Mouse (Mus musculus) kidney, postnatal 36 days (tissue): Measurements from ENCODE around the gene Dlk1.
A peak's percentile ranks its signal among the peaks of the same experiment; 100 is the strongest.
"Not testable (repeated sequence)": the region's sequence is repeated elsewhere in the genome, so short reads cannot be mapped to it uniquely, and the experiment has no call there.

Experiments used
- DNase-seq, 2 experiments: peaks; one replicate each; pipeline ENCODE4 v3.0.0; 2021 to 2022; ENCODE audit warnings: mixed read lengths in 2 of 2

The Dlk1 gene

GRCm38 (mm10) chr12:109475501-109475900 is 22.9 kb downstream of the Dlk1 start:
- DNase-seq = no peak

GRCm38 (mm10) chr12:109486525-109486924 is 33.9 kb downstream of the Dlk1 start:
- DNase-seq = not testable (repeated sequence)

DNA sequence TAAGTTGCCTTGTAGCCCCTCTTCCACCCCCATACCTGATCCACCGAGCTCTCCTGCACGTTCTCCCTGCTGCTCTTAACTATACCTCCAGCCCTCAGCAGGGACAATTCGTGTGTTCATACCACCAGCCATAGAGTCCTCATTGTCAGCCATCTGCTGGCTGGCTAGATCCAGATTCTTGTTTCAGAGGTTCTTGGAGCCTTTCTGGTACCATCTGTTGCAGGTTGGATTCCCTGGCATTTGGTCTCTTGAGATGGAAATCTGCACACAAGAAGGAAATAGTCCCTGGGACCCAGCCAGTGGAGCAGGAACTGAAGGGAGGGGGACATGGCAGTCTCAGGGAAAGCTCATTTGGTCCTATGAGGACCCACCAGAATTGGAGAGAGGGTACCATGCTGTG is 39.1 kb downstream of the Dlk1 start:
- no peak for DNase-seq

- DNase-seq = no peak
Observed at GRCm38 (mm10) chr12:109493381-109493780, 40.8 kb downstream of the Dlk1 start.

DNA sequence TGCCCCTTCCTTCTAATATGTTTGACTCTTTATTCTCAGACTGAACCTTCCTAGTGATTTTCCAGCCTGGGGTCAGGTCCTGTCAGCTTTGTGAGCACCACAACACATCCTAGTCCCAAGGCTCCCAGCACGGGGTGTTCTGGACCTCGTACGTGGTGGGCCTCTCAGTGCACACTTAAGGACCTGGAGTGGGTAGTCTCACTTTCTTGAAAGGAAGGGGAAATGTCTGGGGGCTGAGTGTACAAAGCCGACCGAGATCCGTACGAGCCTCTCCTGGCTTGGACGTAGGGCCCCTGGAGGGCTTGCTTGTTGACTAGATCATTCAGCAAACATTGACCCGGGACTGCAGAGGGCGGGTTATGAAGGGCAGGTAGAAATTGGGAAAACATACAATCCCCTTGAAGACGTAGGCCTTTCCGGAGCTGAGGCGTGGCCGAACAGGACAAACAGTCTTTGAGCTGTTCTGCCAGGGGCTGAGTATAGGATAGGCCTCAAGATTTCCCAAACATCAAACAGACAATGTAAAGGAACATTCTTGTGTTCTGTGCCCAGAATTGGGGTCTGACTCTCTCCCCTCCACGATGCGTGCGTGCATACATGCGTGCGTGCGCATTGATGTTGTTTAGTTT is 42.5 kb downstream of the Dlk1 start:
- DNase-seq = no peak

GRCm38 (mm10) chr12:109496397-109496796 is 43.8 kb downstream of the Dlk1 start:
- no peak for DNase-seq

DNA sequence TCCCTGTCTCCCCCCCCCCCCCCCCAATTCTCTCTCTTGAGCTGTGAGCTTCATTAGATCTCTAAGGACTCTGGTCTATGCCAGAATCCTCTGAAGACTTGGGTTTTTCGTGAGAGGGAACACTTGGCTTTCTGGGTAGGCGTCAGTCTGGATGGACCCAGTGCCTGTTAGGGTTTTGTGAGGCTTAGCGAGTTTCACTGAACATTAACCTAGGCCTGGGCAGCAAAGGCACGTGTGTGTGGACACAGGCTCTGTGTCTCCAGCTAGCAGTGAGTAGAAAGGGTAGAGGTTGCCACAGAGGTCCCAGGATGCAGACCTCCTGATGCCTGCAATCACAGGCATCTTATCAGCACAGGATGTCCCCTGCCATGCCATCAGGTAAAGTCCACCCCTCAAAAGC is 48.4 kb downstream of the Dlk1 start:
- DNase-seq = peak; percentile 3 to 8

GRCm38 (mm10) chr12:109502360-109503040 is 49.9 kb downstream of the Dlk1 start:
- DNase-seq = no peak

DNA sequence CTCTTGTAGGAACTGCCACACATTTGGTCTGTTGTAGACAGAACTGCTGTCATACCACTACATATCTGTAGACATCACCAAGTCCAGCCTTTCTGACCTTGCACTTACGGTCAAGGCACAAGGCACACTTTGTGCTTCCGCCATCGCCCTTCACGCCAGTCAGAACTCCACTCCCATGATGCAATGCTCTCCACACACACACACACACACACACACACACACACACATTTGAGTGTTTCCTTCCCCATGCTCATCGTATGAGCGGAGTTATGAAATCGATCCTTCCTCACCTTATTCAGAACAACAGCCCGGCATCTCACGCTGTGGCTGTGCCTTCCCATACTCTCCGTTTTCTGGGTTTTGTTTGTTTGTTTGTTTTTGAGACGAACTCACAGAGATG is 55.1 kb downstream of the Dlk1 start:
- no peak for DNase-seq

GRCm38 (mm10) chr12:109508495-109509454 is 56.2 kb downstream of the Dlk1 start:
- no peak for DNase-seq

DNA sequence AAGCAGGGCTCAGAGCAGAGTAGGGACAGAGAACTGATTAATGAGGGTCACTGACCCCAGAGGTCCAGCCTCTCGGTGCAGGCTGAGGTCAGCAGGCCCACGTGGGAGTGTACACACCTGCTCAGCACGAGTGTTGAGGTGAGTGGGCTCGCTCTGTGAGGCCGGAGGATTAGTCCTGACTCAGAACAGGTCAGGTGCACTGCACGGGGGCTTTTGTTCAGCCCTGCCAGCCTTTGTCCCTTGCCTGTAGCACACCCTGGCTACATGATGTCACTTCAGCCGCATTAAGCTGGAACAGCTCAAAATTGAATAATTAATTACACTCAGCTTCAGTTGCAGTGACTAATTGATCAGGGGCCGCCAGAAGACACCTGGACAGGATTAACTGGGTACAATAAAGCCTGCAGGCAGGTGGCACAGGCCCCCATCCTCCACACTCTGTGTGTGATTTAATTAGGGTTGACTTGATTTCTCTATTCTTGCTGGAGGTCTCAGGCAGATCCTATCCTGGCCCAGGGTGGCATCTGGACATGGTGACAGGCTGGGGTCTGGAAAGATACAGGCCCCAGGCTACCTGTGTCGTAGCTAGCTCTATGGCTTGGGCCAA is 57.0 kb downstream of the Dlk1 start:
- DNase-seq = peak in 1 of 2 experiments; percentile 2

DNA sequence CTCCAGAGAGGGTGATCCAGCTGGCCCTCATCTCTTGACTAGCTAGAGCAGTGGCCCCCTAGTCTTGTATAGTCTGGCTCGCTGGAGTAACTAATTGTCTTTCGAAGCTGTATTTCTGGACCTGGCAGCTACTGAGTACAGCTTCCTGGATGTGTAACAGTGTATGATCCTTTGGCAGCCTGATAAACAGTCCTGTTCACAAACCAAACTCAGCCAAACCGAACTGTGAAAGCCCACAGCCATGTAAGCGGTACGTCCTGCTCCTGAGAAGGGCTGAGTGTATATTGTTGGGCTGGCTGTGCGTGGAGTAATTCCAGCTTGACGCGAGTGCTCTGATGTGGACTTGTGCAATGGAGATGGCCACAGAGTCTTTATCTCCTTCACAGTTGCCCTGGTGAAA is 57.6 kb downstream of the Dlk1 start:
- DNase-seq = no peak

GRCm38 (mm10) chr12:109511456-109511855 is 58.8 kb downstream of the Dlk1 start:
- no peak for DNase-seq

- DNase-seq = no peak
Observed at GRCm38 (mm10) chr12:109512151-109512907, 59.7 kb downstream of the Dlk1 start.
